Mouse (Mus musculus) layer of hippocampus, postnatal 10 days (tissue): ENCODE measurements around the gene Esr1. TPM values are rescaled to one million over a fixed set of nuclear protein-coding genes. Genes with fewer than 3 reads are reported as not detected.
"Not testable (repeated sequence)": the region's sequence is repeated elsewhere in the genome, so short reads cannot be mapped to it uniquely, and the experiment has no call there.

ENCODE experiments used
- DNase-seq, 2 experiments: peaks; one replicate each; pipeline ENCODE4 v3.0.0; 2021; ENCODE audit warnings: low spot score in 2 of 2
- long read RNA-seq: library from polyadenylated mRNA; stranded (forward); transcript quantifications from one replicate; pipeline ENCODE4 v2.0.0, GENCODE M21; 2023
- total RNA-seq, 2 experiments: library from RNA; stranded (reverse); gene quantifications; 2 replicates each; pipeline ENCODE4 v1.2.3; 2021

The Esr1 gene
- 1 to 10 TPM; 1.1 to 2.2 TPM for total RNA-seq
- long read RNA-seq, result 0 reads

DNA sequence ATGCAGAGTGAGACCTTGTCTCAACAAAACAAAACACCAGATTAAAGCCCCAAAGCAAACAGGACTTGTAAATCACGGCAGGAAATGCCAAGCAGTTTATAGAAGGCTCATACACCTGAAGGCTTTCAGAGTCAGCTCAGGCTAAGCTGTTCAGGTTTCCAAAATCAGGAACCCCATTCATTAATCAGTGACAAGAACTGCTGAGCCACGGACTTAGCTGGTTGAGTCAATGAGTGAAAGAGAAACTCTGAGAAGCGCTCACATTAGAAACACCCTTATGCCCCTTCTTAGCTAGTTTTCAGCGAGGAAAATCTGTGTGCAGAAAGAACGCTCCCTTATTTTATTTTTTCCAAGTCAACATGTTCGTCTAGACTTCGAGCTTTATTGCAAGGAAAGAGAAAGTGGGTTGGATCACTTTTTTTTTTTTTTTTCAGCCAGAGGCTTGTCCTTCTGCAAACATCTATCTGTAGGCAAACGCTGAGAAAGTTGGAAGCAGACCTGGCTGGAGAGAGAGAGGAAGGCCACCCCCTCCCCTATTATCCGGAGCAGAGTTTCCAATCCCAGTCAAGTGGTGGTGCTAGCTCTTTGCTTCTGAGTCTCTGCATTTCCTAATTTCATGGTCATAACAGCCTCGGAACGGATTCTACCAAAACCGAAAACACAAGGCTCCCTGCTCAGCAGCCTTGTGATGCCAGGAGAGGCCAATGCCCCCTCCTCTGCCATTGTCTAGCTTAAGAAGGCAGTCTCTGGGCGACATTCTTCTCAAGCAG lies at the start of gene Esr1:
Esr1 (plus strand) TSS at position 208 of the 770 bp plus-strand sequence.
- peak in 1 of 2 experiments; percentile 5 for DNase-seq

- no peak for DNase-seq
Observed at GRCm38 (mm10) chr10:4565148-4565547, 46.2 kb upstream of the Esr1 start.

GRCm38 (mm10) chr10:4570778-4571177 lies 40.6 kb upstream of the Esr1 start:
- no peak for DNase-seq

DNA sequence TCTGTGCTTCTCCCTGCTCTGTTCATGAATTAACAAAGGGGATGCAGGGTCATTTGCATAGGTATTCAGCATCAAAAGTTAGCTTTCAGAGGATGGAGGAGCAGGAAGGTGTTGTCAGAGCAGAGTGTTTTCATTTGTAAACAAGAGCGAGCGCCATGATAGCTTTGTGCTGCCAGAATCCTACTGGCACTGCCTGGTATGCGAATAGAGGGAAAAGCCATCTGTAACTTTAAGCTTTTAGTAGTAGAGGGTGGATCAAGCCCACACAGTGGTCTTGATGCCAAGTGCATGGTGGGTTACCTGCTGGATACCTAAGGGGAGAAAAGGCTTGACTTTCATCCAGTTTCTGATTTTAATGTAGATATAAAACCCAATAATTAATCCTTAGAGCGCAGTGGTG lies 40.1 kb upstream of the Esr1 start:
- peak; percentile 23 to 37 for DNase-seq

- DNase-seq, result no peak
Observed at GRCm38 (mm10) chr10:4581905-4582304, 29.5 kb upstream of the Esr1 start.

DNA sequence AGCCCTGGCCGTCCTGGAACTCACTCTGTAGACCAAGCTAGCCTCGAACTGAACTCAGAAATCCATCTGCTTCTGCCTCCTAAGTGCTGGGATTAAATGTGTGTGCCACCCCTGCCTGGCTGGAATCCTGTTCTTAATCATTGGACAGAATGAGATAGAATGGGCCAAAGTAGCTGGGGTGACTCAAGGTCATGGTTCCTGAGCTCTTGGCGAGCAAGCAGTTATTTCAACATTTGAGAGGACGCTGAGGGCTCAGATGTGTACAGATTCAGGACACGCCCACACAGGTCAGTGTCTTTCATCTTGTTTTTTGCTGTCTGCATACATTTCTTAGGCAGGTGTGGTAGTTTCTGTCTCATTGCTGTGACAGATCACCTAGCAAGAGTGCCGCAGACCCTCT lies 24.7 kb upstream of the Esr1 start:
- no peak for DNase-seq

GRCm38 (mm10) chr10:4589576-4589975 lies 21.8 kb upstream of the Esr1 start:
- no peak for DNase-seq

GRCm38 (mm10) chr10:4590956-4591355 lies 20.4 kb upstream of the Esr1 start:
- no peak for DNase-seq

DNA sequence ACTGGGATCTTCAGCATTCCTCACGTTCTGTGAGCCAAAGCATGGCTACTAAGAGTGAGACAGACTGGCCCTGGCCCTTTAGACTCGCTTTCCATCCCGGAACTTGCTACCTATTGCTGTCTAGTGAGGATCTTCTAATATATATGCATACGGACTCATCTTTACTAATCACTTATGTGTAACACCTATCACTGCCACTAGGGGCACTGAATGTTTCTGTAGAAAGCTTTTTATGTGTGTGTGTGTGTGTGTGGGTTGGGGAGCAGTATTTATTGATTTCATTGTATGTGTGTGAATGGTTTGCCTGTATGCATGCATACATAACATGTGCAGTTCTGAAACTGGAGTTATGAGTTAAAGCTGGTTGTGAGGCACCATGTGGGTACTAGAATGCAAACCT lies 17.6 kb upstream of the Esr1 start:
- DNase-seq, result no peak

- DNase-seq, result no peak
Observed at GRCm38 (mm10) chr10:4597211-4597610, 14.2 kb upstream of the Esr1 start.

GRCm38 (mm10) chr10:4598244-4598842 lies 13.1 kb upstream of the Esr1 start:
- peak; percentile 60 to 69 for DNase-seq

DNA sequence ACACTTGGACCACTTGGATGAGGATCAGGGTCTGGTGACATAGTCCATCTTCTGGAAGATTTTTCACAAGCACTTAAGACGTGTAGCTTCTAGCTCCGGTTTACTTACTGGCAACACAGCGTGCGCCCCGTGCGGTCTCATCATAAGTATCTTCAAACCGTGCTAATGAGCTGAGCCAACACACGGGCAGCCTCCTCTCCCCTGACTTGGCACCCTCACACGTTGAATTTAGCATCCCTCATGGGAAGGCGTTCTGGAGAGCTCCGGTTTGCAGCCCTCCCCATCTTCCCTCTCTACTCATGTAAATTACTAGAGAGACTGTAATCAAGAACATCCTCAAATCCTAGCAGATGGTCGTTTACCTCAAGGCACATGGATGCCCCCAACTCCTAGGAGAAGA lies 12.5 kb upstream of the Esr1 start:
- no peak for DNase-seq

GRCm38 (mm10) chr10:4599591-4599990 lies 11.8 kb upstream of the Esr1 start:
- no peak for DNase-seq

GRCm38 (mm10) chr10:4600796-4601474 lies 10.5 kb upstream of the Esr1 start:
- DNase-seq, result no peak

DNA sequence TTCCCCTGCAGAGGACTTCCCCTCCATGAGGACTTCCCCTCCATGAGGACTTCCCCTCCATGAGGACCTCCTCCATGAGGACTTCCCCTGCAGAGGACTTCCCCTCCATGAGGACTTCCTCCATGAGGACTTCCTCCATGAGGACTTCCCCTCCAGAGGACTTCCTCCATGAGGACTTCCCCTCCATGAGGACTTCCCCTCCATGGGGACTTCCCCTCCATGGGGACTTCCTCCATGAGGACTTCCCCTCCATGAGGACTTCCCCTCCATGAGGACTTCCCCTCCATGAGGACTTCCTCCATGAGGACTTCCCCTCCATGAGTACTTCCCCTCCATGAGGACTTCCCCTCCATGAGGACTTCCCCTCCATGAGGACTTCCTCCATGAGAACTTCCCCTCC lies 9.8 kb upstream of the Esr1 start:
- DNase-seq, result not testable (repeated sequence)

GRCm38 (mm10) chr10:4602466-4602865 lies 8.9 kb upstream of the Esr1 start:
- DNase-seq, result no peak

- DNase-seq, result no peak
Observed at GRCm38 (mm10) chr10:4604527-4605209, 6.7 kb upstream of the Esr1 start.

DNA sequence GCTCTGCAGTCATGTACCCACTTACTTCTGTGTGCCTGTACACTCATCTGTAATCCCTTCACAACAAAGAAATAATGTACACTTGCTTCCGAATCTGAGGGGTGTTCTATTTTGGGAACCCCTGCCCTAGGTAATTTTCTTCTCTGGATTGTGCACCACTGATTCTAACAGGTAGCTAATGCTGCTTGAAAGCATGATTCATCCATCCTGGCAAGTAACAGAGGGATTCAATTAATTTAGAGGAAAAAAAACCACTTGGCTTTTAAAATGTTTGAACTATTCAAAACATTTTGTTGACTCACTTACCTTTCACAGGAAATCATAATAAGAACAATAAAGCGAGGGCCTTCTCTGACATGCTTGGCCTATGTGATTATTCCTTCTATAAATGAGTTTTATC lies 1.2 kb upstream of the Esr1 start:
- no peak for DNase-seq

- no peak for DNase-seq
Observed at GRCm38 (mm10) chr10:4612313-4613036, 1.1 kb downstream of the Esr1 start.

- no peak for DNase-seq
Observed at GRCm38 (mm10) chr10:4618026-4618425, 6.6 kb downstream of the Esr1 start.

GRCm38 (mm10) chr10:4618686-4619085 lies 7.3 kb downstream of the Esr1 start:
- DNase-seq, result no peak
